Mouse (Mus musculus): ENCODE measurements around the gene Auts2. TPM values are rescaled to one million over a fixed set of nuclear protein-coding genes. Genes with fewer than 3 reads are reported as not detected.
A peak's percentile ranks its signal among the peaks of the same experiment; 100 is the strongest.

Auts2 gene
- polyA plus RNA-seq, 1 experiment from 2014 or later: 34.5 TPM

GRCm38 (mm10) chr5:131707471-131707870 lies 835.7 kb downstream of the Auts2 start:
- Histone ChIP-seq H3K36me3 (ENCODE audit: control insufficient read depth, insufficient read depth, low read length) (no peaks in the 10 kb centered on the region), H3K4me3 (ENCODE audit: low read depth, low read length) (no peak overlapping the region), H3K4me2 (ENCODE audit: low read length) (no peak overlapping the region), H3K27me3 (replicated peaks; ENCODE audit: control insufficient read depth, insufficient read depth, low read length) (no peaks in the 10 kb centered on the region), H3K9me3 (replicated peaks; ENCODE audit: control insufficient read depth, low read length) (no peaks in the 10 kb centered on the region), H3K27ac (ENCODE audit: low read depth, low read length) (peak overlapping the region; percentile 44; the same call in 1 of the 2 replicates), H3K9ac (ENCODE audit: low read length) (no peak overlapping the region), H3K4me1 (ENCODE audit: control insufficient read depth, insufficient read depth, low read length) (peaks cover 12% of the 10 kb centered on the region; the same call in 1 of the 2 replicates)
- ATAC-seq: peak; percentile 71; the same call in 1 of the 2 replicates
- WGBS: 55% methylated on average over 7 of the region's 7 CpGs
- DNase-seq (ENCODE audit: low spot score): peak; percentile 89

DNA sequence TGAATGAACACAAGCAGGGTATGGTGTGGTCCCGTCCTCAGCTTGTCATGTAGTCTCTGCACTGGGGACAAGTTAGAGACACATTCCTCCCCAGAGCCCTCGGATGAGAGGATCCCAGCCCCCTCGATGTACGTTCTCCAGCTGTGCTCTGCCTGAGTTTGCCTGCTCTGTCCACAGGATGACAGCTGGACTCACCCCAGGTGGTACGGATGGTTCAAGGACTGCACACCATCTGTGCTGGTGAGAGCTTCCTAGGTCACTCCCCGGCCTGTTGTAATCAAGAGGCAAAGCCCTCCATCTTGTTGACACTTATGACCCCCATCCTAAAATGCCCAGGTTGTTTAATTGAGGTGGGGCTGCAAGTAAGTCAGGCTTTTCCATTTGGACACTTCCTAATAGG lies 839.4 kb downstream of the Auts2 start:
- peaks cover 12% of the 10 kb centered on the region; the same call in 1 of the 2 replicates for H3K4me1 ChIP-seq (ENCODE audit: control insufficient read depth, insufficient read depth, low read length)
- H3K9ac ChIP-seq (ENCODE audit: low read length): no peak overlapping the region
- no peak overlapping the region for H3K4me3 ChIP-seq (ENCODE audit: low read depth, low read length)
- H3K27ac ChIP-seq (ENCODE audit: low read depth, low read length): no peak overlapping the region
- H3K4me2 ChIP-seq (ENCODE audit: low read length): no peak overlapping the region
- ATAC-seq: no peak
- DNase-seq (ENCODE audit: low spot score): no peak
- no peaks in the 10 kb centered on the region for H3K36me3 ChIP-seq (ENCODE audit: control insufficient read depth, insufficient read depth, low read length)
- H3K27me3 ChIP-seq (replicated peaks; ENCODE audit: control insufficient read depth, insufficient read depth, low read length): no peaks in the 10 kb centered on the region
- no peaks in the 10 kb centered on the region for H3K9me3 ChIP-seq (replicated peaks; ENCODE audit: control insufficient read depth, low read length)
- 80% methylated on average over 6 of the region's 6 CpGs for WGBS

GRCm38 (mm10) chr5:131702840-131703392 lies 840.2 kb downstream of the Auts2 start:
- no peak overlapping the region for H3K9ac ChIP-seq (ENCODE audit: low read length)
- DNase-seq (ENCODE audit: low spot score): peak; percentile 71
- 0 out of 2 replicates have a peak overlapping the region, but pooled peaks have one; percentile 39 for H3K27ac ChIP-seq (ENCODE audit: low read depth, low read length)
- H3K27me3 ChIP-seq (replicated peaks; ENCODE audit: control insufficient read depth, insufficient read depth, low read length): no peaks in the 10 kb centered on the region
- no peak overlapping the region for H3K4me2 ChIP-seq (ENCODE audit: low read length)
- no peaks in the 10 kb centered on the region for H3K9me3 ChIP-seq (replicated peaks; ENCODE audit: control insufficient read depth, low read length)
- H3K4me3 ChIP-seq (ENCODE audit: low read depth, low read length): no peak overlapping the region
- ATAC-seq: peak; percentile 66; the same call in 1 of the 2 replicates
- H3K4me1 ChIP-seq (ENCODE audit: control insufficient read depth, insufficient read depth, low read length): peaks cover 12% of the 10 kb centered on the region; the same call in 1 of the 2 replicates
- 66% methylated on average over 6 of the region's 6 CpGs for WGBS
- no peaks in the 10 kb centered on the region for H3K36me3 ChIP-seq (ENCODE audit: control insufficient read depth, insufficient read depth, low read length)

DNA sequence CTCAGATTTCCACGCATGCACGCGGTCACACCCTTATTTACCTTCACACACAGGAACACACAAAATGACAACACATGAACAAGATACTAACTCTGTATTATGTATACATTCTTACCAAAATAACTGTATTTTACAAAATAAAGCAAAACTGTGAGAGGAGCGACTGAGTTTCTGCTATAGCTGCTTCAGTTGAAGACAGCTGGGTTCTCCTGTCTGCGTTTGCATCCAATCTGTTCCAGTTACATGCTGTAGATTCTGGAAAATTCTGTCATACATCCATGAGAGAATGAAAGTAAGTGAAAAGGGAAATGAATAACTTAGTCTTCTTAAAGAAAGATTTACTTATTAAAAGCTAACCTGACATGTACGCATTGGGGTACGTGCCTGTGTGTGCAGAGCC lies 844.2 kb downstream of the Auts2 start:
- H3K4me2 ChIP-seq (ENCODE audit: low read length): no peak overlapping the region
- no peak overlapping the region for H3K9ac ChIP-seq (ENCODE audit: low read length)
- no peak overlapping the region for H3K4me3 ChIP-seq (ENCODE audit: low read depth, low read length)
- no peaks in the 10 kb centered on the region for H3K9me3 ChIP-seq (replicated peaks; ENCODE audit: control insufficient read depth, low read length)
- no peak for DNase-seq (ENCODE audit: low spot score)
- no peak overlapping the region for H3K27ac ChIP-seq (ENCODE audit: low read depth, low read length)
- WGBS: 93% methylated on average over 7 of the region's 7 CpGs
- H3K4me1 ChIP-seq (ENCODE audit: control insufficient read depth, insufficient read depth, low read length): peaks cover 4% of the 10 kb centered on the region; the same call in 1 of the 2 replicates
- no peak for ATAC-seq
- H3K27me3 ChIP-seq (replicated peaks; ENCODE audit: control insufficient read depth, insufficient read depth, low read length): no peaks in the 10 kb centered on the region
- no peaks in the 10 kb centered on the region for H3K36me3 ChIP-seq (ENCODE audit: control insufficient read depth, insufficient read depth, low read length)

- ATAC-seq (no peak), DNase-seq (ENCODE audit: low spot score) (no peak)
- Histone ChIP-seq H3K9me3 (replicated peaks; ENCODE audit: control insufficient read depth, low read length) (no peaks in the 10 kb centered on the region), H3K9ac (ENCODE audit: low read length) (no peak overlapping the region), H3K4me2 (ENCODE audit: low read length) (no peak overlapping the region), H3K4me1 (ENCODE audit: control insufficient read depth, insufficient read depth, low read length) (no peaks in the 10 kb centered on the region), H3K4me3 (ENCODE audit: low read depth, low read length) (no peak overlapping the region), H3K27ac (ENCODE audit: low read depth, low read length) (no peak overlapping the region), H3K36me3 (ENCODE audit: control insufficient read depth, insufficient read depth, low read length) (no peaks in the 10 kb centered on the region), H3K27me3 (replicated peaks; ENCODE audit: control insufficient read depth, insufficient read depth, low read length) (no peaks in the 10 kb centered on the region)
- 75% methylated on average over 1 of the region's 1 CpGs for WGBS
Measured at GRCm38 (mm10) chr5:131690781-131691180, 852.4 kb downstream of the Auts2 start.

GRCm38 (mm10) chr5:131686956-131687618 lies 856.1 kb downstream of the Auts2 start:
- Histone ChIP-seq H3K4me2 (ENCODE audit: low read length) (no peak overlapping the region), H3K27me3 (replicated peaks; ENCODE audit: control insufficient read depth, insufficient read depth, low read length) (no peaks in the 10 kb centered on the region), H3K36me3 (ENCODE audit: control insufficient read depth, insufficient read depth, low read length) (no peaks in the 10 kb centered on the region), H3K27ac (ENCODE audit: low read depth, low read length) (no peak overlapping the region), H3K9ac (ENCODE audit: low read length) (no peak overlapping the region), H3K9me3 (replicated peaks; ENCODE audit: control insufficient read depth, low read length) (0 out of 2 replicates have a peak, but pooled peaks cover 3% of the 10 kb centered on the region), H3K4me3 (ENCODE audit: low read depth, low read length) (no peak overlapping the region), H3K4me1 (ENCODE audit: control insufficient read depth, insufficient read depth, low read length) (no peaks in the 10 kb centered on the region)
- ATAC-seq: no peak
- DNase-seq (ENCODE audit: low spot score): no peak
- 72% methylated on average over 8 of the region's 8 CpGs for WGBS

DNA sequence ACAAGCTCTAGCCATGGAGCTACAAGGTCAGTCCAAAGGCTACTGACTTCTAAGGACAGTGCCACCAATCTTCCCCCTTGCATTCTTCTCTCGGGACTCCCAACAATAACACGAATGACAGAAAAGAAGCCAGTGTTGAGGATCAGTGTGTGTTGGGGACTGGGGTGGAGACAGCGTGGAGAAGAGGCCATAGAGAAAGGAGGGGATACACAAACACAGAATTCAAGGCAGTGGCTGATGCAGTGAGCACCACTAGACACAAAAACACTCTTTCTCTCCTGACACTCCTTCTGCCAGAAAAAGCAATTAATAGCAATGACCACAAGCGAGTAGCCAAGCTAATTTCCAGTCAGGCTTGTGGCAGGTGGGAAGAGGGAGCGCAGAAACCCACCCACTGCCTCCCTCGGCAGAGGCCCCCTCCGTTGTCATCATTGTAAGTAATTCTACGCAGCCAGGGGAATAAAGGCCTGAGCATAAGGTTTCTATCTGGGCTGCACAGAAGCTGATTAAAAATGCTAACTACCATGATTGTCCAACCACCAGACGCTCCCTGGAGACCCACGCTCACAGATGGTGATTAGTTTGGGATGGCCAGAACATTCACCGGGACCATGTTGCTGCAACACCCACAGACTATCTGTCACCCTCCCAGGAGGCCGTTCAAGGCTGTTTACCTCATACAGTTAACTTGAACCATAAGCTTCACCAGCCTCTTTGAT lies 862.9 kb downstream of the Auts2 start:
- DNase-seq (ENCODE audit: low spot score) (peak; percentile 79), ATAC-seq (peak; percentile 91)
- Histone ChIP-seq H3K9me3 (replicated peaks; ENCODE audit: control insufficient read depth, low read length) (0 out of 2 replicates have a peak, but pooled peaks cover 3% of the 10 kb centered on the region), H3K4me2 (ENCODE audit: low read length) (no peak overlapping the region), H3K27me3 (replicated peaks; ENCODE audit: control insufficient read depth, insufficient read depth, low read length) (no peaks in the 10 kb centered on the region), H3K27ac (ENCODE audit: low read depth, low read length) (peak overlapping the region; percentile 52), H3K36me3 (ENCODE audit: control insufficient read depth, insufficient read depth, low read length) (no peaks in the 10 kb centered on the region), H3K4me1 (ENCODE audit: control insufficient read depth, insufficient read depth, low read length) (peaks cover 15% of the 10 kb centered on the region), H3K9ac (ENCODE audit: low read length) (no peak overlapping the region), H3K4me3 (ENCODE audit: low read depth, low read length) (no peak overlapping the region)
- WGBS: 29% methylated on average over 12 of the region's 12 CpGs

- 93% methylated on average over 1 of the region's 1 CpGs for WGBS
- H3K27me3 ChIP-seq (replicated peaks; ENCODE audit: control insufficient read depth, insufficient read depth, low read length): no peaks in the 10 kb centered on the region
- H3K4me3 ChIP-seq (ENCODE audit: low read depth, low read length): no peak overlapping the region
- peaks cover 15% of the 10 kb centered on the region for H3K4me1 ChIP-seq (ENCODE audit: control insufficient read depth, insufficient read depth, low read length)
- H3K4me2 ChIP-seq (ENCODE audit: low read length): no peak overlapping the region
- no peak overlapping the region for H3K9ac ChIP-seq (ENCODE audit: low read length)
- no peak for DNase-seq (ENCODE audit: low spot score)
- ATAC-seq: no peak
- H3K9me3 ChIP-seq (replicated peaks; ENCODE audit: control insufficient read depth, low read length): 0 out of 2 replicates have a peak, but pooled peaks cover 3% of the 10 kb centered on the region
- H3K36me3 ChIP-seq (ENCODE audit: control insufficient read depth, insufficient read depth, low read length): no peaks in the 10 kb centered on the region
- no peak overlapping the region for H3K27ac ChIP-seq (ENCODE audit: low read depth, low read length)
Measured at GRCm38 (mm10) chr5:131679523-131679922, 863.6 kb downstream of the Auts2 start.
